Mouse (Mus musculus) midbrain, embryonic 11.5 days (tissue): Measurements from ENCODE around the gene Emp3. TPM values are rescaled to one million over a fixed set of nuclear protein-coding genes. Genes with fewer than 3 reads are reported as not detected.

Experiments used
- ATAC-seq: fragments of 200-750 bp; cut with Nextera tagmentation; 2 replicates; pipeline ENCODE4 v1.8.0; 2017; ENCODE audit warnings: moderate TSS enrichment, moderate library complexity; ENCODE audit not compliant: low FRiP score
- DNase-seq: peaks from one replicate; pipeline ENCODE4 v3.0.0; 2015; ENCODE audit warnings: low spot score; ENCODE audit errors: missing footprints
- H3K27ac ChIP-seq: fragments of 300-500 bp; sonication (generic); 2 replicates; pipeline ENCODE4 v1.5.1; 2014; ENCODE audit warnings: low read depth, low read length
- H3K27me3 ChIP-seq: fragments of 300-500 bp; sonication (generic); 2 replicates; pipeline ENCODE4 v1.6.1; 2014; ENCODE audit warnings: mild to moderate bottlenecking, low read length, moderate library complexity, mixed read lengths; ENCODE audit not compliant: control insufficient read depth, insufficient read depth
- H3K36me3 ChIP-seq: fragments of 300-500 bp; sonication (generic); 2 replicates; pipeline ENCODE4 v1.6.1; 2014; ENCODE audit warnings: mild to moderate bottlenecking, low read length, moderate library complexity, mixed read lengths; ENCODE audit not compliant: control insufficient read depth, insufficient read depth
- H3K4me1 ChIP-seq: fragments of 300-500 bp; sonication (generic); 2 replicates; pipeline ENCODE4 v1.6.1; 2014; ENCODE audit warnings: low read length; ENCODE audit not compliant: control insufficient read depth, insufficient read depth
- H3K4me2 ChIP-seq: fragments of 300-500 bp; sonication (generic); 2 replicates; pipeline ENCODE4 v1.6.1; 2014; ENCODE audit warnings: mild to moderate bottlenecking, moderate library complexity
- H3K4me3 ChIP-seq: fragments of 300-500 bp; sonication (generic); 2 replicates; pipeline ENCODE4 v1.5.1; 2014; ENCODE audit warnings: low read depth, low read length
- H3K9ac ChIP-seq: fragments of 300-500 bp; sonication (generic); 2 replicates; pipeline ENCODE4 v1.6.1; 2014; ENCODE audit warnings: low read length
- H3K9me3 ChIP-seq: fragments of 300-500 bp; sonication (generic); 2 replicates; pipeline ENCODE4 v1.6.1; 2016; ENCODE audit warnings: low read length; ENCODE audit not compliant: control insufficient read depth
- WGBS: fragments of 180-500 bp; shearing (Covaris S2); extraction: QIAGEN DNeasy Blood & Tissue Kit; methylation state at CpG from one replicate; pipeline ENCODE4 v1.1.7; 2014; 5-methylcytosine and 5-hydroxymethylcytosine counted together
- polyA plus RNA-seq: library from polyadenylated mRNA; unstranded; fragments of >200 nt; fragmentation: Nextera tagmentation; extraction: Ambion mirVana; gene quantifications from 2 replicates; pipeline ENCODE4 v1.2.1, GENCODE M21; 2014

The Emp3 gene
- polyA plus RNA-seq, 1 experiment from 2014 or later, result 27.2 TPM

- Histone ChIP-seq H3K9me3 (no peaks in the 10 kb centered on the region), H3K9ac (no peak overlapping the region), H3K27me3 (no peaks in the 10 kb centered on the region), H3K4me2 (no peak overlapping the region), H3K36me3 (no peaks in the 10 kb centered on the region), H3K4me1 (peaks cover 18% of the 10 kb centered on the region), H3K4me3 (no peak overlapping the region), H3K27ac (no peak overlapping the region)
- DNase-seq (no peak), ATAC-seq (no peak)
- 88% methylated on average over 15 of the region's 15 CpGs for WGBS
Measured at GRCm38 (mm10) chr7:45917926-45918325, 3.3 kb downstream of the Emp3 start.

- Histone ChIP-seq H3K9ac (peak overlapping the region; percentile 49), H3K4me1 (peaks cover 13% of the 10 kb centered on the region), H3K36me3 (no peaks in the 10 kb centered on the region), H3K4me3 (peak overlapping the region; percentile 1; the same call in 1 of the 2 replicates), H3K27me3 (no peaks in the 10 kb centered on the region), H3K4me2 (peak overlapping the region; percentile 26), H3K9me3 (no peaks in the 10 kb centered on the region), H3K27ac (no peak overlapping the region)
- DNase-seq (no peak), ATAC-seq (0 out of 2 replicates have a peak, but pooled peaks have one; percentile 5)
- WGBS, result 44% methylated on average over 13 of the region's 13 CpGs
Measured at GRCm38 (mm10) chr7:45917004-45917704, 4.0 kb downstream of the Emp3 start.

GRCm38 (mm10) chr7:45916056-45917003 is 4.9 kb downstream of the Emp3 start:
- peaks cover 13% of the 10 kb centered on the region for H3K4me1 ChIP-seq
- no peak overlapping the region for H3K27ac ChIP-seq
- WGBS, result 42% methylated on average over 26 of the region's 26 CpGs
- H3K27me3 ChIP-seq, result no peaks in the 10 kb centered on the region
- no peaks in the 10 kb centered on the region for H3K9me3 ChIP-seq
- ATAC-seq, result peak; percentile 76
- peak; percentile 90 for DNase-seq
- no peaks in the 10 kb centered on the region for H3K36me3 ChIP-seq
- H3K9ac ChIP-seq, result peak overlapping the region; percentile 49
- peak overlapping the region; percentile 1; the same call in 1 of the 2 replicates for H3K4me3 ChIP-seq
- H3K4me2 ChIP-seq, result peak overlapping the region; percentile 26

- Histone ChIP-seq H3K4me1 (peaks cover 13% of the 10 kb centered on the region), H3K27ac (no peak overlapping the region), H3K9ac (no peak overlapping the region), H3K36me3 (peaks cover 2% of the 10 kb centered on the region; the same call in 1 of the 2 replicates), H3K9me3 (no peaks in the 10 kb centered on the region), H3K4me3 (no peak overlapping the region), H3K27me3 (no peaks in the 10 kb centered on the region), H3K4me2 (no peak overlapping the region)
- ATAC-seq (no peak), DNase-seq (no peak)
- 88% methylated on average over 5 of the region's 5 CpGs for WGBS
Measured at GRCm38 (mm10) chr7:45915011-45915410, 6.2 kb downstream of the Emp3 start.

- ATAC-seq, result no peak
- WGBS, result 90% methylated on average over 6 of the region's 6 CpGs
- Histone ChIP-seq H3K27me3 (no peaks in the 10 kb centered on the region), H3K9me3 (no peaks in the 10 kb centered on the region), H3K36me3 (peaks cover 8% of the 10 kb centered on the region), H3K27ac (no peak overlapping the region), H3K4me2 (no peak overlapping the region), H3K9ac (no peak overlapping the region), H3K4me3 (no peak overlapping the region), H3K4me1 (peaks cover 13% of the 10 kb centered on the region)
- no peak for DNase-seq
Measured at GRCm38 (mm10) chr7:45914067-45914466, 7.1 kb downstream of the Emp3 start.

GRCm38 (mm10) chr7:45909145-45909544 is 12.1 kb downstream of the Emp3 start:
- ATAC-seq (no peak), DNase-seq (no peak)
- no peaks in the 10 kb centered on the region for H3K27me3 ChIP-seq
- H3K4me3 ChIP-seq, result no peak overlapping the region
- H3K4me1 ChIP-seq, result no peaks in the 10 kb centered on the region
- no peak overlapping the region for H3K9ac ChIP-seq
- H3K27ac ChIP-seq, result no peak overlapping the region
- no peaks in the 10 kb centered on the region for H3K9me3 ChIP-seq
- H3K4me2 ChIP-seq, result no peak overlapping the region
- 93% methylated on average over 16 of the region's 16 CpGs for WGBS
- H3K36me3 ChIP-seq, result peaks cover 8% of the 10 kb centered on the region

- H3K4me1 ChIP-seq, result no peaks in the 10 kb centered on the region
- no peak overlapping the region for H3K4me2 ChIP-seq
- DNase-seq, result no peak
- no peak overlapping the region for H3K9ac ChIP-seq
- no peak overlapping the region for H3K4me3 ChIP-seq
- H3K9me3 ChIP-seq, result no peaks in the 10 kb centered on the region
- ATAC-seq, result no peak
- no peaks in the 10 kb centered on the region for H3K27me3 ChIP-seq
- peaks cover 8% of the 10 kb centered on the region for H3K36me3 ChIP-seq
- no peak overlapping the region for H3K27ac ChIP-seq
Measured at GRCm38 (mm10) chr7:45908384-45908783, 12.8 kb downstream of the Emp3 start.

- no peaks in the 10 kb centered on the region for H3K4me1 ChIP-seq
Measured at GRCm38 (mm10) chr7:45906622-45907021, 14.6 kb downstream of the Emp3 start.

GRCm38 (mm10) chr7:45902481-45903002 is 18.7 kb downstream of the Emp3 start:
- DNase-seq (no peak), ATAC-seq (no peak)
- Histone ChIP-seq H3K27me3 (no peaks in the 10 kb centered on the region), H3K4me1 (peaks cover 5% of the 10 kb centered on the region; the same call in 1 of the 2 replicates), H3K9me3 (no peaks in the 10 kb centered on the region), H3K27ac (no peak overlapping the region), H3K4me2 (no peak overlapping the region), H3K36me3 (no peaks in the 10 kb centered on the region), H3K4me3 (no peak overlapping the region), H3K9ac (no peak overlapping the region)
- 83% methylated on average over 12 of the region's 12 CpGs for WGBS

More at GRCm38 (mm10) chr7:45906622-45907021, 14.6 kb downstream of the Emp3 start:
- 86% methylated on average over 9 of the region's 9 CpGs for WGBS
- H3K4me3 ChIP-seq, result no peak overlapping the region
- H3K27ac ChIP-seq, result no peak overlapping the region
- DNase-seq (no peak), ATAC-seq (no peak)
- H3K9ac ChIP-seq, result no peak overlapping the region
- no peak overlapping the region for H3K4me2 ChIP-seq
- no peaks in the 10 kb centered on the region for H3K9me3 ChIP-seq
- no peaks in the 10 kb centered on the region for H3K27me3 ChIP-seq
- peaks cover 8% of the 10 kb centered on the region for H3K36me3 ChIP-seq
